Mouse (Mus musculus) brain, embryonic 14.5 days (tissue): ENCODE results near the gene G530012D18Rik.
"Not testable (repeated sequence)": the region's sequence is repeated elsewhere in the genome, so short reads cannot be mapped to it uniquely, and the experiment has no call there.

Experiments
- CTCF ChIP-seq: fragments of 200-500 bp; IDR thresholded peaks from 2 replicates; pipeline ENCODE4 v1.5.1; 2012; ENCODE audit warnings: inconsistent platforms, mild to moderate bottlenecking, moderate library complexity, borderline replicate concordance; ENCODE audit not compliant: insufficient read depth, insufficient read length; ENCODE audit errors: extremely low read depth
- POLR2A ChIP-seq: fragments of 200-500 bp; IDR thresholded peaks from 2 replicates; pipeline ENCODE4 v1.6.1; 2012; ENCODE audit warnings: mild to moderate bottlenecking, inconsistent platforms, borderline replicate concordance; ENCODE audit not compliant: poor library complexity, insufficient read depth, insufficient read length, severe bottlenecking; ENCODE audit errors: extremely low read depth

DNA sequence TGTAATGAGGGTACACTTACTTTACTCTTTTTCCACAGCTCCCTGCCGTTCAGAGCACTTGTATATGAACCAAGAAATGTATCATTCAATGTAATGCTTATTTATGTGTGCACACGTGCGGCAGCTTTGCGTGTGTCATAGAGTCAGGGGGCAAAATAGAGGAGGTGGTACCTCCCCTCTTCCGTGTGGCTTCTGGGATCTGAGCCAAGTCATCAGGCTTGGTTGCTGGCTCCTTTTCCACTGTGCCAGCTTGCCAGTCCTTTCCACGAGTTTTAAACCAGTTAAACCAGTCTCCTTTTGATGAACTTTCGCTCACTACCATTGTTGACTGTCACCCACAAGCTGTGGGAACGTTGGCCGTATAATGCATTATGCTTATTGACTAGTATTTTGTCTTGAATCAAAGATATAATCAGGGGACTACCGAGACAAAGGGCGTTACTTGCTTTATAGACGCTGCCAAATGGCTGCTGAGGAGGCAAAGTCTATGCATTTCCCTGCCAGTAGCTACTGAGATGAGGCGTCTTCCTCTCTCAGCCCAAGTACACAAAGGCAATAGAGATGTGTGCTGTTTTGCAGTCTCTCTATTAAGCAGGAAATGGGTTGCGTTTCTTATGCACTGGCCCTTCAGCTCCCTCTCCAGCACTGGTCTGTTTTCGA, 46.9 kb upstream of the G530012D18Rik start:
- not testable (repeated sequence) for TF ChIP-seq CTCF, POLR2A
